28 mouse cellular contexts compared by ENCODE assay signal in genomic region chr9:106627796-106628195, GRCm38 (mm10). TPM values are rescaled to one million over a fixed set of nuclear protein-coding genes. Genes with fewer than 3 reads are reported as not detected.
DNase-seq lines count a peak whose midpoint lies in the region; ATAC-seq lines count a peak whose summit lies in the region.
"Not testable (repeated sequence)": the region's sequence is repeated elsewhere in the genome, so short reads cannot be mapped to it uniquely, and the experiment has no call there.
"Had no signal": no experiment of that assay in that cellular context is flagged by ENCODE, and none has a peak within 500 bp of the region (broad histone marks: within the 10 kb centered on the region; RNA-seq: fewer than 3 reads in every experiment).

No protein-coding gene starts in this region.

- H3K4me1 ChIP-seq in embryonic facial prominence, embryonic 14.5 days (ENCODE audit: control insufficient read depth, insufficient read depth, low read length); hindbrain, embryonic 10.5 days (replicated peaks); kidney, embryonic 16.5 days (ENCODE audit: insufficient read depth, low read length); stomach, embryonic 14.5 days (ENCODE audit: control insufficient read depth, insufficient read depth, low read length): not testable (repeated sequence)

- not testable (repeated sequence) for H3K36me3 ChIP-seq in embryonic facial prominence, embryonic 14.5 days (ENCODE audit: control insufficient read depth, insufficient read depth, low read length); hindbrain, embryonic 10.5 days; kidney, embryonic 16.5 days (ENCODE audit: insufficient read depth, low read length); stomach, embryonic 14.5 days (ENCODE audit: control insufficient read depth, insufficient read depth, low read length)

- H3K27ac ChIP-seq in embryonic facial prominence, embryonic 14.5 days (replicated peaks; ENCODE audit: low read depth, low read length); kidney, embryonic 16.5 days (ENCODE audit: low read length); stomach, embryonic 14.5 days (ENCODE audit: low read length): not testable (repeated sequence)
- H3K27ac ChIP-seq in hindbrain, embryonic 10.5 days, result 0 out of 2 replicates have a peak overlapping the region, but pooled peaks have one; percentile 8

- WGBS in embryonic facial prominence, embryonic 14.5 days, result 15% methylated on average over 8 of the region's 8 CpGs
- WGBS in hindbrain, embryonic 10.5 days, result 27% methylated on average over 8 of the region's 8 CpGs
- 18% methylated on average over 8 of the region's 8 CpGs for WGBS in kidney, embryonic 16.5 days
- WGBS in stomach, embryonic 14.5 days, result 19% methylated on average over 8 of the region's 8 CpGs

- not testable (repeated sequence) for ATAC-seq in embryonic facial prominence, embryonic 14.5 days (ENCODE audit: low read depth)
- peak; percentile 61; the same call in 1 of the 2 replicates for ATAC-seq in kidney, embryonic 16.5 days (ENCODE audit: low FRiP score, low TSS enrichment)
- ATAC-seq in megakaryocyte-erythroid progenitor cell, adult 5-6 weeks (replicated peaks; ENCODE audit: low FRiP score, low TSS enrichment, poor library complexity, severe bottlenecking), result 0 out of 2 replicates have a peak, but pooled peaks have one; percentile 12
- ATAC-seq in stomach, embryonic 14.5 days (ENCODE audit: insufficient number of reproducible peaks, insufficient read depth, low FRiP score, low read depth), result 0 out of 2 replicates have a peak, but pooled peaks have one; percentile 10

- not testable (repeated sequence) for H3K27me3 ChIP-seq in embryonic facial prominence, embryonic 14.5 days (replicated peaks; ENCODE audit: control insufficient read depth, insufficient read depth, low read length); hindbrain, embryonic 10.5 days (ENCODE audit: insufficient read depth, poor library complexity, severe bottlenecking); kidney, embryonic 16.5 days (ENCODE audit: insufficient read depth, low read length); stomach, embryonic 14.5 days (ENCODE audit: control insufficient read depth, insufficient read depth, low read length)

- not testable (repeated sequence) for H3K9me3 ChIP-seq in embryonic facial prominence, embryonic 14.5 days (ENCODE audit: control insufficient read depth, low read length); hindbrain, embryonic 10.5 days; kidney, embryonic 16.5 days (ENCODE audit: low read length); stomach, embryonic 14.5 days (ENCODE audit: control insufficient read depth, low read depth, low read length)

- not testable (repeated sequence) for H3K4me3 ChIP-seq in embryonic facial prominence, embryonic 14.5 days (ENCODE audit: low read depth, low read length); hindbrain, embryonic 10.5 days; kidney, embryonic 16.5 days (ENCODE audit: low read length); stomach, embryonic 14.5 days (ENCODE audit: low read depth, low read length)

- H3K4me2 ChIP-seq in embryonic facial prominence, embryonic 14.5 days (ENCODE audit: low read depth, low read length); kidney, embryonic 16.5 days (replicated peaks; ENCODE audit: low read depth, low read length); stomach, embryonic 14.5 days (replicated peaks; ENCODE audit: low read depth, low read length): not testable (repeated sequence)

- DNase-seq in 3T3-L1 (ENCODE audit: low read depth, low spot score) (peak; percentile 77), NIH3T3 (ENCODE audit: low read depth) (peak; percentile 53)
- DNase-seq in embryonic facial prominence, embryonic 14.5 days (ENCODE audit: low spot score); hindbrain, embryonic 10.5 days (ENCODE audit: low spot score): not testable (repeated sequence)

- 0 out of 2 replicates have a peak overlapping the region, but pooled peaks have one; percentile 19 for H3K9ac ChIP-seq in embryonic facial prominence, embryonic 14.5 days (ENCODE audit: low read depth, low read length)
- not testable (repeated sequence) for H3K9ac ChIP-seq in kidney, embryonic 16.5 days (replicated peaks; ENCODE audit: low read length); stomach, embryonic 14.5 days (replicated peaks; ENCODE audit: low read depth, low read length)

RNA-seq across cellular contexts. Expression of gene Iqcf6, which starts 1.4 kb away (rescaled TPM):
- polyA plus RNA-seq in embryonic facial prominence, embryonic 14.5 days (2014; fragmentation: Nextera tagmentation; extraction: Ambion mirVana), result not detected in 2 replicates
- polyA plus RNA-seq in hindbrain, embryonic 10.5 days (2016; fragmentation: Nextera tagmentation; extraction: Ambion mirVana), result not detected in 2 replicates
- not detected in 2 replicates for polyA plus RNA-seq in kidney, embryonic 16.5 days (2015; fragmentation: Nextera tagmentation; extraction: Ambion mirVana)
- not detected in 2 replicates for total RNA-seq in megakaryocyte-erythroid progenitor cell, adult 5-6 weeks (2014; fragmentation: Nextera tagmentation)
- not detected in 2 replicates for total RNA-seq in megakaryocyte-erythroid progenitor cell, adult 5-6 weeks (2017)
- not detected in 2 replicates for polyA plus RNA-seq in stomach, embryonic 14.5 days (2014; fragmentation: Nextera tagmentation; extraction: Ambion mirVana)
- total RNA-seq: adrenal gland, adult 18-20 months; adrenal gland, postnatal 10 days; adrenal gland, postnatal 36 days; G1E; gastrocnemius, adult 18-20 months; gastrocnemius, postnatal 10 days; gastrocnemius, postnatal 36 days; granulocyte monocyte progenitor cell, adult 5-6 weeks; heart, adult 2 months; heart, postnatal 25 days; hematopoietic stem cell, adult 5-6 weeks had no signal
- polyA plus RNA-seq: embryonic facial prominence, embryonic 11.5 days; forebrain, embryonic 10.5 days; forebrain, embryonic 13.5 days; forebrain, embryonic 16.5 days; G1E; heart, adult 2 months; heart, embryonic 10.5 days; heart, embryonic 14.5 days; heart, postnatal 0 days; hindbrain, embryonic 13.5 days; hindbrain, embryonic 16.5 days; intestine, postnatal 0 days had no signal

RNA-seq across cellular contexts. Expression of gene Grm2, which starts 28.1 kb away (rescaled TPM):
- 0.08 and 0.16 TPM in 2 replicates for polyA plus RNA-seq in embryonic facial prominence, embryonic 14.5 days (2014; fragmentation: Nextera tagmentation; extraction: Ambion mirVana)
- polyA plus RNA-seq in hindbrain, embryonic 10.5 days (2016; fragmentation: Nextera tagmentation; extraction: Ambion mirVana), result 21.5 and 25.9 TPM in 2 replicates
- polyA plus RNA-seq in kidney, embryonic 16.5 days (2015; fragmentation: Nextera tagmentation; extraction: Ambion mirVana), result not detected in 2 replicates
- not detected in 2 replicates for total RNA-seq in megakaryocyte-erythroid progenitor cell, adult 5-6 weeks (2014; fragmentation: Nextera tagmentation)
- not detected in 2 replicates for total RNA-seq in megakaryocyte-erythroid progenitor cell, adult 5-6 weeks (2017)
- not detected in 2 replicates for polyA plus RNA-seq in stomach, embryonic 14.5 days (2014; fragmentation: Nextera tagmentation; extraction: Ambion mirVana)
- total RNA-seq: adrenal gland, adult 18-20 months; adrenal gland, postnatal 10 days; adrenal gland, postnatal 36 days; gastrocnemius, adult 18-20 months; gastrocnemius, postnatal 36 days; granulocyte monocyte progenitor cell, adult 5-6 weeks; heart, adult 2 months; heart, postnatal 25 days; hematopoietic stem cell, adult 5-6 weeks had no signal
- polyA plus RNA-seq: G1E; heart, adult 2 months; heart, embryonic 14.5 days; heart, postnatal 0 days; intestine, postnatal 0 days had no signal

RNA-seq across cellular contexts. Expression of gene Iqcf4, which starts 57.0 kb away (rescaled TPM):
- not detected in 2 replicates for polyA plus RNA-seq in embryonic facial prominence, embryonic 14.5 days (2014; fragmentation: Nextera tagmentation; extraction: Ambion mirVana)
- not detected in 2 replicates for polyA plus RNA-seq in hindbrain, embryonic 10.5 days (2016; fragmentation: Nextera tagmentation; extraction: Ambion mirVana)
- not detected in 2 replicates for polyA plus RNA-seq in kidney, embryonic 16.5 days (2015; fragmentation: Nextera tagmentation; extraction: Ambion mirVana)
- not detected in 2 replicates for total RNA-seq in megakaryocyte-erythroid progenitor cell, adult 5-6 weeks (2014; fragmentation: Nextera tagmentation)
- not detected in 2 replicates for total RNA-seq in megakaryocyte-erythroid progenitor cell, adult 5-6 weeks (2017)
- polyA plus RNA-seq in stomach, embryonic 14.5 days (2014; fragmentation: Nextera tagmentation; extraction: Ambion mirVana), result not detected in 2 replicates
- total RNA-seq: adrenal gland, adult 18-20 months; adrenal gland, postnatal 10 days; adrenal gland, postnatal 36 days; G1E; gastrocnemius, adult 18-20 months; gastrocnemius, postnatal 10 days; gastrocnemius, postnatal 36 days; granulocyte monocyte progenitor cell, adult 5-6 weeks; heart, adult 2 months; heart, postnatal 25 days; hematopoietic stem cell, adult 5-6 weeks had no signal
- polyA plus RNA-seq: embryonic facial prominence, embryonic 11.5 days; forebrain, embryonic 10.5 days; forebrain, embryonic 13.5 days; forebrain, embryonic 16.5 days; G1E; heart, adult 2 months; heart, embryonic 10.5 days; heart, embryonic 14.5 days; heart, postnatal 0 days; hindbrain, embryonic 13.5 days; hindbrain, embryonic 16.5 days; intestine, postnatal 0 days had no signal

RNA-seq across cellular contexts. Expression of gene Tex264, which starts 57.9 kb away (rescaled TPM):
- 59.0 and 68.2 TPM in 2 replicates for polyA plus RNA-seq in embryonic facial prominence, embryonic 14.5 days (2014; fragmentation: Nextera tagmentation; extraction: Ambion mirVana)
- 31.3 and 31.6 TPM in 2 replicates for polyA plus RNA-seq in hindbrain, embryonic 10.5 days (2016; fragmentation: Nextera tagmentation; extraction: Ambion mirVana)
- 84.1 and 88.0 TPM in 2 replicates for polyA plus RNA-seq in kidney, embryonic 16.5 days (2015; fragmentation: Nextera tagmentation; extraction: Ambion mirVana)
- 23.8 and 28.7 TPM in 2 replicates for total RNA-seq in megakaryocyte-erythroid progenitor cell, adult 5-6 weeks (2014; fragmentation: Nextera tagmentation)
- total RNA-seq in megakaryocyte-erythroid progenitor cell, adult 5-6 weeks (2017), result 20.9 and 24.1 TPM in 2 replicates
- 53.3 and 55.9 TPM in 2 replicates for polyA plus RNA-seq in stomach, embryonic 14.5 days (2014; fragmentation: Nextera tagmentation; extraction: Ambion mirVana)

Comparison
In these comparisons a context has a peak if more than half of its experiments do, and no peak if none do; other contexts are left out.
1. RNA of gene Grm2, which starts 28.1 kb away (polyA plus RNA-seq): 21.5 to 25.9 TPM in hindbrain, embryonic 10.5 days; 0.08 to 0.16 TPM in embryonic facial prominence, embryonic 14.5 days, not detected in kidney, embryonic 16.5 days and not detected in stomach, embryonic 14.5 days; every median in the first group is over 10 times any median in the second.